Mouse (Mus musculus): ENCODE data around the gene Nubpl. TPM values are rescaled to one million over a fixed set of nuclear protein-coding genes. Genes with fewer than 3 reads are reported as not detected.

The Nubpl gene
- total and polyA plus RNA-seq, 2 experiments from 2014 or later, result 4.1 to 7.6 TPM

GRCm38 (mm10) chr12:52272828-52273227 is 175.3 kb downstream of the Nubpl start:
- TF ChIP-seq CTCF (IDR thresholded peaks at IDR 0.05; ENCODE audit: low read depth), result no peak
- H3K4me1 ChIP-seq (ENCODE audit: insufficient read depth, low read length), result no peaks in the 10 kb centered on the region

GRCm38 (mm10) chr12:52276320-52276719 is 178.8 kb downstream of the Nubpl start:
- H3K4me2 ChIP-seq (ENCODE audit: low read depth, low read length), result no peak overlapping the region
- H3K4me1 ChIP-seq (ENCODE audit: insufficient read depth, low read length), result no peaks in the 10 kb centered on the region
- H3K27ac ChIP-seq, result no peak overlapping the region
- TF ChIP-seq CTCF (IDR thresholded peaks at IDR 0.05; ENCODE audit: low read depth), result no peak
- no peak overlapping the region for H3K9ac ChIP-seq (replicated peaks; ENCODE audit: low read length)
- DNase-seq (ENCODE audit: low spot score), result no peak
- H3K9me3 ChIP-seq (ENCODE audit: low read length), result no peaks in the 10 kb centered on the region
- no peaks in the 10 kb centered on the region for H3K27me3 ChIP-seq (ENCODE audit: insufficient read depth, low read length)
- 9% methylated on average over 1 of the region's 1 CpGs for WGBS
- ATAC-seq, result no peak
- H3K4me3 ChIP-seq (ENCODE audit: low read length), result no peak overlapping the region
- no peaks in the 10 kb centered on the region for H3K36me3 ChIP-seq (ENCODE audit: insufficient read depth, low read length)

More at GRCm38 (mm10) chr12:52272828-52273227, 175.3 kb downstream of the Nubpl start:
- WGBS, result 82% methylated on average over 1 of the region's 1 CpGs
- H3K9ac ChIP-seq (replicated peaks; ENCODE audit: low read length), result no peak overlapping the region
- H3K36me3 ChIP-seq (ENCODE audit: insufficient read depth, low read length), result no peaks in the 10 kb centered on the region
- H3K27me3 ChIP-seq (ENCODE audit: insufficient read depth, low read length), result no peaks in the 10 kb centered on the region
- ATAC-seq (no peak), DNase-seq (ENCODE audit: low spot score) (no peak)
- H3K4me2 ChIP-seq (ENCODE audit: low read depth, low read length), result no peak overlapping the region
- no peak overlapping the region for H3K27ac ChIP-seq
- H3K9me3 ChIP-seq (ENCODE audit: low read length), result no peaks in the 10 kb centered on the region
- no peak overlapping the region for H3K4me3 ChIP-seq (ENCODE audit: low read length)

GRCm38 (mm10) chr12:52281232-52281631 is 183.7 kb downstream of the Nubpl start:
- DNase-seq (ENCODE audit: low spot score), result peak; percentile 29

GRCm38 (mm10) chr12:52284471-52284870 is 186.9 kb downstream of the Nubpl start:
- Histone ChIP-seq H3K4me3 (ENCODE audit: low read length) (no peak overlapping the region), H3K4me1 (ENCODE audit: insufficient read depth, low read length) (no peaks in the 10 kb centered on the region), H3K36me3 (ENCODE audit: insufficient read depth, low read length) (no peaks in the 10 kb centered on the region), H3K4me2 (ENCODE audit: low read depth, low read length) (no peak overlapping the region), H3K27ac (no peak overlapping the region), H3K27me3 (ENCODE audit: insufficient read depth, low read length) (no peaks in the 10 kb centered on the region), H3K9ac (replicated peaks; ENCODE audit: low read length) (no peak overlapping the region), H3K9me3 (ENCODE audit: low read length) (no peaks in the 10 kb centered on the region)
- peak; percentile 8 for DNase-seq (ENCODE audit: low spot score)
- no peak for ATAC-seq
- TF ChIP-seq CTCF (IDR thresholded peaks at IDR 0.05; ENCODE audit: low read depth), result 0 out of 2 replicates have a peak, but pooled peaks have one; percentile 14

More at GRCm38 (mm10) chr12:52281232-52281631, 183.7 kb downstream of the Nubpl start:
- Histone ChIP-seq H3K4me3 (ENCODE audit: low read length) (no peak overlapping the region), H3K27me3 (ENCODE audit: insufficient read depth, low read length) (no peaks in the 10 kb centered on the region), H3K4me2 (ENCODE audit: low read depth, low read length) (no peak overlapping the region), H3K9ac (replicated peaks; ENCODE audit: low read length) (no peak overlapping the region), H3K27ac (no peak overlapping the region), H3K9me3 (ENCODE audit: low read length) (no peaks in the 10 kb centered on the region), H3K36me3 (ENCODE audit: insufficient read depth, low read length) (no peaks in the 10 kb centered on the region), H3K4me1 (ENCODE audit: insufficient read depth, low read length) (no peaks in the 10 kb centered on the region)
- ATAC-seq, result no peak
- 71% methylated on average over 1 of the region's 1 CpGs for WGBS
- peak; percentile 34 for TF ChIP-seq CTCF (IDR thresholded peaks at IDR 0.05; ENCODE audit: low read depth)

- no peak overlapping the region for H3K4me3 ChIP-seq (ENCODE audit: low read length)
- no peaks in the 10 kb centered on the region for H3K27me3 ChIP-seq (ENCODE audit: insufficient read depth, low read length)
- TF ChIP-seq CTCF (IDR thresholded peaks at IDR 0.05; ENCODE audit: low read depth), result no peak
- ATAC-seq, result no peak
- WGBS, result 69% methylated on average over 3 of the region's 3 CpGs
- H3K27ac ChIP-seq, result no peak overlapping the region
- no peak overlapping the region for H3K9ac ChIP-seq (replicated peaks; ENCODE audit: low read length)
- H3K4me2 ChIP-seq (ENCODE audit: low read depth, low read length), result no peak overlapping the region
- no peaks in the 10 kb centered on the region for H3K36me3 ChIP-seq (ENCODE audit: insufficient read depth, low read length)
- DNase-seq (ENCODE audit: low spot score), result no peak
- H3K4me1 ChIP-seq (ENCODE audit: insufficient read depth, low read length), result no peaks in the 10 kb centered on the region
- H3K9me3 ChIP-seq (ENCODE audit: low read length), result no peaks in the 10 kb centered on the region
These were observed 189.3 kb downstream of the Nubpl start for GRCm38 (mm10) chr12:52286802-52287201.

GRCm38 (mm10) chr12:52288537-52288936 is 191.0 kb downstream of the Nubpl start:
- Histone ChIP-seq H3K36me3 (ENCODE audit: insufficient read depth, low read length) (no peaks in the 10 kb centered on the region), H3K4me3 (ENCODE audit: low read length) (no peak overlapping the region), H3K27me3 (ENCODE audit: insufficient read depth, low read length) (no peaks in the 10 kb centered on the region), H3K27ac (0 out of 2 replicates have a peak overlapping the region, but pooled peaks have one; percentile 41), H3K9me3 (ENCODE audit: low read length) (no peaks in the 10 kb centered on the region), H3K9ac (replicated peaks; ENCODE audit: low read length) (no peak overlapping the region), H3K4me2 (ENCODE audit: low read depth, low read length) (no peak overlapping the region), H3K4me1 (ENCODE audit: insufficient read depth, low read length) (no peaks in the 10 kb centered on the region)
- DNase-seq (ENCODE audit: low spot score) (no peak), ATAC-seq (no peak)
- WGBS, result 73% methylated on average over 4 of the region's 4 CpGs
- no peak for TF ChIP-seq CTCF (IDR thresholded peaks at IDR 0.05; ENCODE audit: low read depth)

GRCm38 (mm10) chr12:52288941-52289567 is 191.5 kb downstream of the Nubpl start:
- no peak for TF ChIP-seq CTCF (IDR thresholded peaks at IDR 0.05; ENCODE audit: low read depth)
- no peak overlapping the region for H3K4me2 ChIP-seq (ENCODE audit: low read depth, low read length)
- no peaks in the 10 kb centered on the region for H3K9me3 ChIP-seq (ENCODE audit: low read length)
- WGBS, result 53% methylated on average over 11 of the region's 11 CpGs
- peak; percentile 77 for ATAC-seq
- peak; percentile 61 for DNase-seq (ENCODE audit: low spot score)
- H3K9ac ChIP-seq (replicated peaks; ENCODE audit: low read length), result no peak overlapping the region
- H3K4me3 ChIP-seq (ENCODE audit: low read length), result no peak overlapping the region
- H3K4me1 ChIP-seq (ENCODE audit: insufficient read depth, low read length), result no peaks in the 10 kb centered on the region
- H3K27me3 ChIP-seq (ENCODE audit: insufficient read depth, low read length), result no peaks in the 10 kb centered on the region
- 0 out of 2 replicates have a peak overlapping the region, but pooled peaks have one; percentile 41 for H3K27ac ChIP-seq
- no peaks in the 10 kb centered on the region for H3K36me3 ChIP-seq (ENCODE audit: insufficient read depth, low read length)
